Mouse (Mus musculus): Measurements from ENCODE around the gene Rbfox2.
"Not testable (repeated sequence)": the region's sequence is repeated elsewhere in the genome, so short reads cannot be mapped to it uniquely, and the experiment has no call there.

Gene Rbfox2

GRCm38 (mm10) chr15:77065259-77065852 lies 241.4 kb downstream of the Rbfox2 start:
- DNase-seq (ENCODE audit: low read depth): no peak

GRCm38 (mm10) chr15:77062746-77063145 lies 244.1 kb downstream of the Rbfox2 start:
- no peak for DNase-seq (ENCODE audit: low read depth)

- DNase-seq (ENCODE audit: low read depth): not testable (repeated sequence)
These were observed 247.4 kb downstream of the Rbfox2 start for GRCm38 (mm10) chr15:77059416-77059815.

GRCm38 (mm10) chr15:77058566-77058965 lies 248.2 kb downstream of the Rbfox2 start:
- no peak for DNase-seq (ENCODE audit: low read depth)

GRCm38 (mm10) chr15:77056791-77057051 lies 250.1 kb downstream of the Rbfox2 start:
- no peak for DNase-seq (ENCODE audit: low read depth)

- no peak for DNase-seq (ENCODE audit: low read depth)
These were observed 250.6 kb downstream of the Rbfox2 start for GRCm38 (mm10) chr15:77056001-77056790.

- no peak for DNase-seq (ENCODE audit: low read depth)
These were observed 252.1 kb downstream of the Rbfox2 start for GRCm38 (mm10) chr15:77054611-77055175.

- no peak for DNase-seq (ENCODE audit: low read depth)
These were observed 253.8 kb downstream of the Rbfox2 start for GRCm38 (mm10) chr15:77053021-77053420.

- no peak for DNase-seq (ENCODE audit: low read depth)
These were observed 254.6 kb downstream of the Rbfox2 start for GRCm38 (mm10) chr15:77052176-77052575.

- no peak for DNase-seq (ENCODE audit: low read depth)
These were observed 256.2 kb downstream of the Rbfox2 start, which contains the start of gene Mb for GRCm38 (mm10) chr15:77050570-77050969. Gene Mb (minus strand): TSS chr15:77050670.

GRCm38 (mm10) chr15:77045609-77046008 lies 261.2 kb downstream of the Rbfox2 start:
- no peak for DNase-seq (ENCODE audit: low read depth)

GRCm38 (mm10) chr15:77044597-77045320 lies 262.0 kb downstream of the Rbfox2 start, which contains the start of gene Apol6:
Gene Apol6 (plus strand): TSS chr15:77044729.
- no peak for DNase-seq (ENCODE audit: low read depth)

- DNase-seq (ENCODE audit: low read depth): no peak
These were observed 266.0 kb downstream of the Rbfox2 start for GRCm38 (mm10) chr15:77040784-77041183.

GRCm38 (mm10) chr15:77039211-77039700 lies 267.5 kb downstream of the Rbfox2 start:
- no peak for DNase-seq (ENCODE audit: low read depth)

GRCm38 (mm10) chr15:77037278-77038161 lies 269.3 kb downstream of the Rbfox2 start:
- no peak for DNase-seq (ENCODE audit: low read depth)

GRCm38 (mm10) chr15:77036989-77037277 lies 269.9 kb downstream of the Rbfox2 start:
- DNase-seq (ENCODE audit: low read depth): no peak

- DNase-seq (ENCODE audit: low read depth): no peak
These were observed 270.4 kb downstream of the Rbfox2 start for GRCm38 (mm10) chr15:77036320-77036988.

- DNase-seq (ENCODE audit: low read depth): no peak
These were observed 271.2 kb downstream of the Rbfox2 start for GRCm38 (mm10) chr15:77035643-77036042.

- no peak for DNase-seq (ENCODE audit: low read depth)
These were observed 272.3 kb downstream of the Rbfox2 start for GRCm38 (mm10) chr15:77034526-77034925.

GRCm38 (mm10) chr15:77031271-77031670 lies 275.5 kb downstream of the Rbfox2 start:
- DNase-seq (ENCODE audit: low read depth): no peak

GRCm38 (mm10) chr15:77029331-77029991 lies 277.3 kb downstream of the Rbfox2 start:
- DNase-seq (ENCODE audit: low read depth): no peak
